Mouse (Mus musculus) heart, embryonic 15.5 days (tissue): ENCODE data around the gene Ctse. TPM values are rescaled to one million over a fixed set of nuclear protein-coding genes. Genes with fewer than 3 reads are reported as not detected.

Experiments used
- ATAC-seq: fragments of 200-750 bp; cut with Nextera tagmentation; replicated peaks from 2 replicates; pipeline ENCODE4 v1.8.0; 2017; ENCODE audit warnings: low read depth, moderate TSS enrichment; ENCODE audit not compliant: insufficient number of reproducible peaks, insufficient read depth, low FRiP score
- H3K27ac ChIP-seq: fragments of 300-500 bp; sonication (generic); 2 replicates; pipeline ENCODE4 v1.5.1; 2015; ENCODE audit warnings: mild to moderate bottlenecking, inconsistent platforms
- H3K27me3 ChIP-seq: fragments of 300-500 bp; sonication (generic); 2 replicates; pipeline ENCODE4 v1.6.1; 2015; ENCODE audit warnings: inconsistent platforms
- H3K36me3 ChIP-seq: fragments of 300-500 bp; sonication (generic); 2 replicates; pipeline ENCODE4 v1.6.1; 2015; ENCODE audit warnings: mild to moderate bottlenecking, inconsistent platforms
- H3K4me1 ChIP-seq: fragments of 300-500 bp; sonication (generic); replicated peaks from 2 replicates; pipeline ENCODE4 v1.6.1; 2015; ENCODE audit warnings: inconsistent platforms
- H3K4me2 ChIP-seq: fragments of 300-500 bp; sonication (generic); 2 replicates; pipeline ENCODE4 v1.6.1; 2015; ENCODE audit warnings: inconsistent platforms, mild to moderate bottlenecking, moderate library complexity
- H3K4me3 ChIP-seq: fragments of 300-500 bp; sonication (generic); 2 replicates; pipeline ENCODE4 v1.5.1; 2015; ENCODE audit warnings: mild to moderate bottlenecking, inconsistent platforms
- H3K9ac ChIP-seq: fragments of 300-500 bp; sonication (generic); 2 replicates; pipeline ENCODE4 v1.6.1; 2015; ENCODE audit warnings: mild to moderate bottlenecking, inconsistent platforms
- H3K9me3 ChIP-seq: fragments of 300-500 bp; sonication (generic); replicated peaks from 2 replicates; pipeline ENCODE4 v1.6.1; 2016; ENCODE audit warnings: inconsistent platforms
- WGBS: fragments of 180-500 bp; shearing (Covaris S2); methylation state at CpG from one replicate; pipeline ENCODE4 v1.1.7; 2015; ENCODE audit warnings: mixed read lengths; 5-methylcytosine and 5-hydroxymethylcytosine counted together
- polyA plus RNA-seq: library from polyadenylated mRNA; unstranded; fragments of >200 nt; fragmentation: Nextera tagmentation; extraction: Ambion mirVana; gene quantifications from 2 replicates; pipeline ENCODE4 v1.2.1, GENCODE M21; 2015

Gene Ctse
- polyA plus RNA-seq, 1 experiment from 2014 or later: 0.28 TPM

DNA sequence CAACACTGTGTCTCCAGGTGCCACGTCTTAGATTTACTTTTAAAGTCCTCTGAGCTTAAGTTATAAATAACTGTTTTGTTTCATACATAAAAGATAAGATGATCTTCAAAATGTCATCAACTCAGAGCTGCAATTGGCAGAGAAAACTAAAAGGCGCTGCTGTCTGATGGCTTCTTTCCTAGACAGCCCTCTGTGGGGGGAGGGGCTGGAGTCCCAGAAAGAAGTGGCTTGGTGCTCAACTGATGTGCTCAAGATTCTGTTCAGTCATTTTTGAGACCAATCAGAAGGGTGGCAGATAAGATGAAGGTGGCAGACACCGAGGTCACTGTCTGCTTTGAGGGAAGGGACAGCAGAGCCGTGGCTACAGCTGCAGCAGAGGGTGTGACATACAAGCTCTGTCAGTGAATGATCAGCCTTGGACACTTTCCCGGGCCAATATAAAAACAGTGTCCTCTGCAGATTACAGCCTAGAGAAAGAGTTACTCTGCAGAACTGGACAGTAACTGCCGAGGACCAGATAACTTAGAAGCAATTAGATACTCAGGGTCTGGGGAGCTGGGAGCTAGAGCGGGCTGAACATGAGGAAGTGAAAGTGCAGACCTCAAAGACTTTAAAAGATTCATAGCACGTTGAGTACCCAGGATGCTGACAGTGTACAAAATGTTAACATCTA is 64.1 kb downstream of the Ctse start:
- Histone ChIP-seq H3K27ac (0 out of 2 replicates have a peak overlapping the region, but pooled peaks have one; percentile 14), H3K36me3 (no peaks in the 10 kb centered on the region), H3K4me2 (peak overlapping the region; percentile 43), H3K27me3 (no peaks in the 10 kb centered on the region), H3K4me1 (peaks cover 9% of the 10 kb centered on the region), H3K4me3 (no peak overlapping the region), H3K9ac (no peak overlapping the region), H3K9me3 (no peaks in the 10 kb centered on the region)
- peak; percentile 42; the same call in 1 of the 2 replicates for ATAC-seq
- WGBS: 22% methylated on average over 8 of the region's 8 CpGs

DNA sequence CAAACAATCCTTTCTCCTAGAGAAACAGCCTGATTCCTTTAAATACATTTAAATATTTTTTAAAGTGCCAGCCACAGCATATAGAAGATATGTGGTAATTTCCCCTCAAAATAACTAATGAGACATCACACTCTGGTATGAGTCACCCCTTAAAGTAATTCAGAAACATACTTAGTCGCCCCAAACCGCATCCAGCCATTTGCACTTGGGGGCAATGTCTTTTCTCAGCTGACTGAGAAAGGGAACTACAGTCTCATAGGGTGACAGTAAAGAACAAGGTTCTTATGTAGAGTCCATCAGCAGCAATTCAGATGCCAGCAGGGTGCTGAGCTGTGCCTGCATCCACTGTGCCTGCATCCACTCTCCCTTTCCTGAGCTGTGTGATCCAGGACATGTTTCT is 65.4 kb downstream of the Ctse start:
- Histone ChIP-seq H3K36me3 (no peaks in the 10 kb centered on the region), H3K9me3 (no peaks in the 10 kb centered on the region), H3K4me3 (no peak overlapping the region), H3K27ac (no peak overlapping the region), H3K27me3 (no peaks in the 10 kb centered on the region), H3K4me2 (no peak overlapping the region), H3K9ac (no peak overlapping the region), H3K4me1 (peaks cover 9% of the 10 kb centered on the region)
- no peak for ATAC-seq
- WGBS: 84% methylated on average over 2 of the region's 2 CpGs

DNA sequence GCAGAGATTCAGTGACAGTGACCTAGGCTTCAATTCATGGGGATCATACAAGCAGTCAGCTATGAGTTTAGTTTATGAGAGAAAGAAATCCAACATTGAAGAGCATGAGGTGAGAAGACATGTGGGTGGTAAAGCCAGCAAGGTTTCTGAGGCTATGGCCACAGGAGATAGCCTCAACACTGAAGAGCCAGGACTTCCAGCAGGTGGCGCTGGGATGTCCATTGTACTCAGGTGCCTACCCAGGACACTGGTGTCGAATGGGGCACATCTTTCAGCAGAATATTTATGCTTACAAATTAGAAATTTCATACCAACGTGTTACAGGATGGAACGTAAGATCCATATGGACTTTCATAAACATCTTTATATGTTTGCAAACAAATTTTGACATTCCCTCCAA is 70.2 kb downstream of the Ctse start:
- no peak for ATAC-seq
- no peaks in the 10 kb centered on the region for H3K27me3 ChIP-seq
- no peaks in the 10 kb centered on the region for H3K36me3 ChIP-seq
- no peak overlapping the region for H3K27ac ChIP-seq
- H3K4me2 ChIP-seq: no peak overlapping the region
- no peak overlapping the region for H3K4me3 ChIP-seq
- 24% methylated on average over 4 of the region's 4 CpGs for WGBS
- no peaks in the 10 kb centered on the region for H3K9me3 ChIP-seq
- H3K4me1 ChIP-seq: 0 out of 2 replicates have a peak, but pooled peaks cover 2% of the 10 kb centered on the region
- H3K9ac ChIP-seq: no peak overlapping the region

DNA sequence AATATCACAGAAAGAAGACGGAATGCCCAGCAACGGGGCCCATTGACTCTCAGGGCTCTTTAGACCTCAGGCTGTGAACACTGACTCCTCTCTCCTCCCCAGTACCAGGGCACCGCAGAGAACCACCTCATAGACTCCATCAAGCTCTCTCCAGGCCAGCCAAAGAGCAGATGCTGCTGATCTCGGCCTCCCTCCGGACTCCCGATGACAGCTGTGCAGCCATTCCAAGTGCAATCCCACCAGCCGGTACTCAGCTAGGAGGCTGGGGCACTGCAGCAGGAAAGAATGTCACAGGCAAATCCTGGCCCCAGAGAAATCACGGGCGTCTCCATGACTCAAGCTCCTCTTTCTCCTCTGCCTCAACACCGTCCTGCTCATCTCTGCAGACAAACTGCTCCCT is 73.4 kb downstream of the Ctse start:
- Histone ChIP-seq H3K9me3 (no peaks in the 10 kb centered on the region), H3K4me1 (peaks cover 11% of the 10 kb centered on the region), H3K27ac (no peak overlapping the region), H3K4me3 (no peak overlapping the region), H3K36me3 (no peaks in the 10 kb centered on the region), H3K4me2 (no peak overlapping the region), H3K27me3 (no peaks in the 10 kb centered on the region), H3K9ac (no peak overlapping the region)
- WGBS: 66% methylated on average over 10 of the region's 10 CpGs
- ATAC-seq: no peak

DNA sequence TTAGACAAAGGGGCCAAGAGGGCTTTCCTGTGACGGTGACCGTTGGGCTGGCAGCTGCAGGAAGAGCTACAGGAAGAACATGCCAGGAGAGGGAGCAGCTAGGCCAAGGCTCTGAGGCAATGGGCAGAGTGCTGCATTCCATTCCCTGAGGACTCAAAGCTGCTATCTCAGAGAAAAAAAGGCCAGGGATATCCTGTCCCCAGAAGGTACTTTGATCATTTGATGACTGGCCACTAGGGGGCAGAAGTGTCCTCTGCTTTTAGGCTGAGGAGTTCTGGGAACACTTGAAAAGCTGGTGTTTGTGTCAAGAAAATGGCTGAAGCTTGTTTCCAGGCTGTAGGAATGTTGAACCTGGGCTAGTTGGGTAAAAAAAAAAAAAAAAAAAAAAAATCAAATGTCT is 74.3 kb downstream of the Ctse start:
- 19% methylated on average over 2 of the region's 2 CpGs for WGBS
- no peaks in the 10 kb centered on the region for H3K27me3 ChIP-seq
- no peak overlapping the region for H3K4me3 ChIP-seq
- H3K9ac ChIP-seq: no peak overlapping the region
- peaks cover 11% of the 10 kb centered on the region for H3K4me1 ChIP-seq
- no peaks in the 10 kb centered on the region for H3K36me3 ChIP-seq
- no peak overlapping the region for H3K27ac ChIP-seq
- no peak overlapping the region for H3K4me2 ChIP-seq
- peak; percentile 59; the same call in 1 of the 2 replicates for ATAC-seq
- H3K9me3 ChIP-seq: no peaks in the 10 kb centered on the region

DNA sequence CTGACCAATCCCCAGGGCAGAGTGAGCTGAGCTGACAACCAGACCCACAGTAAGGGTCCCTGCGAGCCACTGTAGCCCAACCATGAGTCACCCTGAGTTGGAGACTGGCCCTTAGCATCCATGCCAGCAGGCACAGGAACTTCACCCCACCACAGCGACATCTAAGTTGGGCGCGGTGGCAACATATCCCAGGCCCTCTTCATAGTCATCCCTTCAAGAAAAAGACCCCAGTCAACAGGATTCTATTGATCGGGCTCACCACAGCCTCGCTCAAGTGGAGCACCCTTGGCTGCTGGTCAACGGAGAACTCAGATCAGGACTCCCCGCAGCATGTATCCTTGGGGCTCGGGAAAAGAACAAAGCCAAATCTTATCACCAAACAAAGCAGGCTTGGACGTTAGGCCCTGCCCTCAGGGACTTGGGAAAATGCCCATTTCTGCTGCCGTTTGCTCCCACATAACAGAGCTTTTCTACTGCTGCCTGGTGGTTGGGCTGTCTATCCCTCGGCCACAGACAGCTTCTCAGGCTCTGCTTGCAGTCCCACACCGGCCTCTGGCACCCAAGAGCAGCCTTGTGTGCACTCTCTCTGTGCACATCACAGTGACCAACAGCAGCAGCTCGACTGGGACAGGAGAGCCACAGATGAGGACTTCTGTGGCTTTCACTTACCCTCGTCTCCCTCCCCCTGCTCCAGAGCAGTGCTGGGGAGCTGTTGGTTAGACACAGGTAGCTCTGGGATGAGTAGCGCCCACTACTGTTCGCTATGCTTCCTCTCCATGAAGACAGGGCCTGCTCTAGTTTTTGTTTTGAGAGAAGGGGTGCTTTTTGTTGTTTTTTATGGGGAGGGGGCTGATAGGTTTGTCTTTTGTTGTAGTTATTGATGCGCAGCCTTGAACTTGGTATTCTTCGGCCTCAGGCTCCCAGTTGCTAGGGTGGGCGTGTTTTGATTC is 76.6 kb downstream of the Ctse start:
- no peak overlapping the region; the same call in 1 of the 2 replicates for H3K9ac ChIP-seq
- WGBS: 56% methylated on average over 20 of the region's 20 CpGs
- H3K27ac ChIP-seq: no peak overlapping the region
- no peaks in the 10 kb centered on the region for H3K36me3 ChIP-seq
- H3K4me3 ChIP-seq: no peak overlapping the region
- no peak for ATAC-seq
- H3K4me1 ChIP-seq: peaks cover 11% of the 10 kb centered on the region
- H3K27me3 ChIP-seq: no peaks in the 10 kb centered on the region
- no peaks in the 10 kb centered on the region for H3K9me3 ChIP-seq
- no peak overlapping the region for H3K4me2 ChIP-seq

DNA sequence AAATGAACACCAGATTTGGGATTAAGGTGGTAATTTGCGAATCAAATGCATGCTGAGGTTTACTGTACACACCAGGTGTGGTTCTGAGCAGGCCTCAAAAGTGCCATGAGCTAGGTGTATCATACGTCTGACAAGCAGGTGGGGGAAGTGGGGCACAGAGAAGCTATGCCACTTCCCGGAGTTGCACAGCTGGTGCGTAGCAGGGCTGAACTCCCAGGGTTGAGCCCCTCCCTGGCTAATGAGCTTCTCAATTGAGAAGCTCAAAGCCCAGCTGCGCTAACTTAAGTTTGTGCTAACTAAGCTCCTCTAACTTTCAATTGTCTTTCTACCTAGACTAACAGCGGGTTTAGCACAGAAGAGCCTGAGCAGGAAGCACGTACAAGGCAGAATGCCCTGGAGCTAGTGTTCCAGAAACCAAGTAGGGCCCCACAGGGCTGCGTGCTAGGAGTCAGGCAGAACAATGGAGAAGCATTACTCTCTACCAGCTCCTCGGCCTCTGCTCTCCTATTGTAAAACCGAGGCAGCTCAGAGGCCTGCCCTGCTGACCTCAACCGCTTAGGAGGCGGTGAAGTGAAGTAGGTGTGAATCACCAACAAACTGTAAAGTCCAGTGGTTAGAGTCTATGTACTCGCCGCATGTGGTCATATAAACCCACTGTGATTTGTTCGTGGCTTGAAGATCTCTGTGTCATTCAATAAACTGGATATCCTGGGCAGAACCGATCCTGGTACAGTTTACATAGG is 81.0 kb downstream of the Ctse start:
- ATAC-seq: no peak
- Histone ChIP-seq H3K4me1 (peaks cover 9% of the 10 kb centered on the region), H3K36me3 (no peaks in the 10 kb centered on the region), H3K27me3 (no peaks in the 10 kb centered on the region), H3K9ac (no peak overlapping the region), H3K4me2 (no peak overlapping the region), H3K27ac (no peak overlapping the region), H3K4me3 (no peak overlapping the region), H3K9me3 (no peaks in the 10 kb centered on the region)
- 73% methylated on average over 16 of the region's 16 CpGs for WGBS

DNA sequence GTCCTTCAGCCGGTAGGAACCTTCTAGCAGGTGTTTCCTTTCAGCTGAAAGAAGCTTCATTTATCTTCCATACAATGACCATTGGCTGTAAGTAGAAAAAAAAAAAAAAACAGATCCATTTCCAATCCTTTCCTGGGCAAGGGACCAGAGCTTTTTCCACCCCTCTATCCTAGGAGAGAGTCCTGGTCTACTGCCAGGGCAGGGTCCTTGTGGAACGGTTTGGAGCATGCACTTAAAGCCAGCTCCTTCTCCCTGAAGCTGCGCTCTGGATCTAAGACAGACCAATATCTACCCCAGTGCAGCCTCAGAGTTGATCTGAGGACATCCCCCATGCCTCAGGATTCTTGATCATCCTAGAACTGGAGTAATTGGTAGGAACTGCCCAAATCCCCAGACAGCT is 83.9 kb downstream of the Ctse start:
- WGBS: 65% methylated on average over 3 of the region's 3 CpGs
- H3K4me3 ChIP-seq: no peak overlapping the region

DNA sequence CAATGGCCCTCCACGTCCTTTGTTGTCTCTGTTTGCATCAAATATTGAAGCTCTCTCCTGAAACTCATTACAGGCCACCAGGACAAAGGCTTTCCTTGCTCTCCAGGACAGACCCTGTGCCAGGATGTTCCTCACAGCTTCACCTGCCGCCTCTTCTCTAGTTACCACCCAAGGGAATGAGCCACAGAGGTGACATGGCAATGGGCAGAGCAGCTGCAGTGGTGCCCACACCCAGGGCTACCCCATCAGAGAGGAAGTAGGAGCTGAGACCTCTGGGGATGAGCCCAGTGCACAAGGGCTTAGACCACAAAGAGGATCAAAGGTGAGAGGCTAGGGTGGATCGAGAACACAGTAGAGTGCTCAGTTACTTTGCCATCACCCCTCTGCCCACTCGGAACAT is 85.4 kb downstream of the Ctse start:
- no peak for ATAC-seq
- no peaks in the 10 kb centered on the region for H3K9me3 ChIP-seq
- no peak overlapping the region for H3K4me3 ChIP-seq
- 80% methylated on average over 4 of the region's 4 CpGs for WGBS
- no peaks in the 10 kb centered on the region for H3K36me3 ChIP-seq
- no peaks in the 10 kb centered on the region for H3K27me3 ChIP-seq
- no peak overlapping the region for H3K27ac ChIP-seq
- H3K9ac ChIP-seq: no peak overlapping the region
- no peak overlapping the region for H3K4me2 ChIP-seq
- H3K4me1 ChIP-seq: peaks cover 8% of the 10 kb centered on the region

More for the DNA sequence above, 83.9 kb downstream of the Ctse start:
- Histone ChIP-seq H3K4me2 (no peak overlapping the region), H3K9me3 (no peaks in the 10 kb centered on the region), H3K27me3 (no peaks in the 10 kb centered on the region), H3K4me1 (peaks cover 7% of the 10 kb centered on the region), H3K27ac (no peak overlapping the region), H3K36me3 (no peaks in the 10 kb centered on the region), H3K9ac (no peak overlapping the region)
- ATAC-seq: no peak
